Mouse (Mus musculus) spleen, adult 2 months (tissue): ENCODE measurements around the gene Foxq1.

Experiments used
- CTCF ChIP-seq: fragments of 200-500 bp; IDR thresholded peaks from 2 replicates; pipeline ENCODE4 v1.5.1; 2011; ENCODE audit warnings: mild to moderate bottlenecking, inconsistent platforms; ENCODE audit not compliant: insufficient read depth, insufficient read length, insufficient replicate concordance; ENCODE audit errors: extremely low read depth
- POLR2A ChIP-seq: fragments of 200-500 bp; IDR thresholded peaks from 2 replicates; pipeline ENCODE4 v1.6.1; 2011; ENCODE audit warnings: low read depth, low read length, inconsistent platforms

GRCm38 (mm10) chr13:31531651-31532061, 24.3 kb upstream of the Foxq1 start:
- no peak for TF ChIP-seq CTCF
- TF ChIP-seq POLR2A: no peak
